Mouse (Mus musculus) cortical plate, adult 2 months (tissue): ENCODE measurements around the gene Ftcd.

Source experiments
- CTCF ChIP-seq: fragments of 200-500 bp; IDR thresholded peaks from 2 replicates; pipeline ENCODE4 v1.5.1; 2011; ENCODE audit warnings: mild to moderate bottlenecking, control low read depth, low read length; ENCODE audit not compliant: insufficient read depth; ENCODE audit errors: extremely low read depth
- POLR2A ChIP-seq: fragments of 200-500 bp; IDR thresholded peaks from 2 replicates; pipeline ENCODE4 v1.6.1; 2011; ENCODE audit warnings: mild to moderate bottlenecking, low read length, control low read depth; ENCODE audit not compliant: insufficient read depth; ENCODE audit errors: extremely low read depth

GRCm38 (mm10) chr10:76627714-76628113, 52.3 kb downstream of the Ftcd start:
- TF ChIP-seq POLR2A (no peak), CTCF (no peak)
